Mouse (Mus musculus) urinary bladder, adult 2 months (tissue): ENCODE data around the gene Cdh24. TPM values are rescaled to one million over a fixed set of nuclear protein-coding genes. Genes with fewer than 3 reads are reported as not detected.

Experiments used
- DNase-seq: peaks from one replicate; pipeline ENCODE4 v3.0.0; 2022; ENCODE audit warnings: low spot score
- polyA plus RNA-seq: library from polyadenylated mRNA; depleted of rRNA; stranded (reverse); fragments of >200 nt; gene quantifications from 2 replicates; pipeline ENCODE4 v1.2.3, GENCODE M21; 2012; rRNA removed

The Cdh24 gene
- polyA plus RNA-seq = 1.5 and 1.6 TPM in 2 replicates

DNA sequence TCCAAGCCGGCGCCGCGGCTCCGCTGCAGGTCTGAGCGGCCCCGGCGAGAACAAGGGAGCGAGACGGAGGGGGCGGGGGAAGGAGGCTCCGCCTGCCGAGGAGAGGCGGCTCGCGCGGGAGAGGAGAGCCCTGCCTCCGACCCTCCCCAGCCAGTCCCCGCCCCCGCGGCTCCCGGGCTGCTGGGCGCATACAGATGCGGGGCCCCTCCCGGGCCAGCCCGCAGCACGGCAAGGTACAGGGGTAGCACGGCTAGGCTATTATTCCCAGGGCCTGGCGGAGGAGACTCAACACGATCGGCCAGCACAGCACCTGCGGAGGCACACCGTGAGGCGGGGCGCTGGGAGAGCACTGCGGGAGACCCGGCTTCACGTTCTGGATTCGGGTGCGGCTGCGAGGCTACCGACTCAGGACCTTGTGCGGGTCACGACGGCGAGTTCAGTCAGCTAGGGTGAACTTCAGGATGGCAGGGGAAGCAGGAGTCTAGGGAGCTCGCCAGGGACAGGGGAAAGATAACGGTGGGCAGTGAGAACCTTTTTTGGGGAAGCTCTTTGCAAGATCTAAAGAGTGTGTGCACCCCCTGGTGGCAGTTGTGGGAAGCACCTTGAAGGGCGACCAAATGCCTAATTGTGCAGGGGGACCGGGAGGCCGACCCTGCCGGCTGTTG lies at the start of gene Cdh24:
TSS of gene Cdh24 (minus strand) at position 60 of the 665 bp plus-strand sequence.
- peak; percentile 84 for DNase-seq

DNA sequence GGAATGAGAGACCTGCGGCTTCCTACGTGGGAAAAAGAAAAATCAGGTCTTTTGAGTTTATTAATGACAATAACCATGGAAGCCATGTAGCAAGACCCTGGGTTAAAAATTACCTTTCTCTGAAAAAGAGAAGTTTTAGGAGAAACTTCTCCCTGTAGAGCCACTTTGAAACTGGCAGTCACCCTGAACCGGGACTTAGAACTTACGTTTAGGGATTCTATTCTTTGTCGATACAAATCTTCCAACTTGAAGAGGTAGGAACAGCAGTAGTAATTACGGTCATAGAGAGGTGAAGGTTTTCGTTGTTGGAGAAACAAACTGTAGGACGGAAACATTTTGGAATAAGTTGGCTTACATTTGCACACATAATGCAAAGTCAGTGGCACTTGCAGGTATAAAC lies 46.1 kb upstream of the Cdh24 start:
- DNase-seq = no peak

DNA sequence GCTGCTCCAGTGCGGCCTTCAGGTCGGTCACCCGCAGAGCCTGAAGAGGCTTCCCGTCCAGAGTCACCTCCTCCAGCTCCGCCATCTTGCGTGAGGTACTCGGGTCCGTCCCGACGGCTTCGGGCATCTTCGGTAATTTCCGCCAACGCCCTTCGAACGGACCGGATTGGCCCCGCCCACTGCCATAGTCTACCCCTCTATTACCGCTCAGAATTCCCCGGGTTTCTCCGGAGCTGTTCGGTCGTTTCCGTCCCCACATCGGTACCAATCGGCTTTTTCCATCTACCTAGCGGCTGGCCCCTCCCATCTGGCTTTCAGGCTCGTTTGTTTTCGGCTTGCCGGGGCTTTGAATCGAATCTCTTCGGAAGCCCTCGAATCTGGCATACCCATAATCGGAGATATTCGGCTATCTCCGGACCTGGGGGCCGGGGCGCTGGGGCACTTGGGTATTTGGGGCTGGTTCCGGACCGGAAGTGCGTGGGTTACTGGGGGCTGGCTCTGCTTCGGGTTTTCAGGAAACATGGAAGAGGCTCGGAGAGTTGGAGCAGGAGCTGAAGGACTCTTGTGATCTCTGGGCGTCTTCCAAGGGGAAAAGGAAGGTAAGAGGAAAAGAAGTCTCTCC lies 45.5 kb upstream of the Cdh24 start, which contains the start of gene Acin1:
TSS of gene Acin1 (minus strand) at position 410 of the 622 bp plus-strand sequence.
- peak; percentile 100 for DNase-seq

DNA sequence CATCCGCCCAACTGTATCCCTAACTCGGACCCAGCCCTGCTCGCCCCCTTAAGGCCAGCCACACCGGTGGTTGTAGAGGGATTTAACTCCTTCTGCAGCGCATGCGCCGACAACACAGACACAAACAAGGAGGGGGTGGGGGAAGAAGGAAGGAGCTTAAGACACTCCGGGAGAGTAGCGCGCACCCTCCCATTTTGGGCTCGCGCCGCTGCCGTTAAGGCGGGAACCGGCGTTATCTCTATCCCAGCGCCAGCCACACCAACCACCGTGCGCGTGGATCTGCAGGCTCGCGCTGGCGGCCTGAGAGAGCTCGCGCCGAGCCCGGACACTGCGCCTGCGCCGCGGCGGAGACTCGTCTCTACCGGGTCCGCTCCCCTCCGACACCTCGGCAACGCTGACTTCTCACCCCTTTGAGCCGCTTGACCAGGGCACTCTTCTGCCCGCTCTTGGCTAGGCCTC lies 44.9 kb upstream of the Cdh24 start, which contains the start of gene 1700123O20Rik:
TSS of gene 1700123O20Rik (plus strand) at position 154 of the 459 bp plus-strand sequence.
- no peak for DNase-seq

DNA sequence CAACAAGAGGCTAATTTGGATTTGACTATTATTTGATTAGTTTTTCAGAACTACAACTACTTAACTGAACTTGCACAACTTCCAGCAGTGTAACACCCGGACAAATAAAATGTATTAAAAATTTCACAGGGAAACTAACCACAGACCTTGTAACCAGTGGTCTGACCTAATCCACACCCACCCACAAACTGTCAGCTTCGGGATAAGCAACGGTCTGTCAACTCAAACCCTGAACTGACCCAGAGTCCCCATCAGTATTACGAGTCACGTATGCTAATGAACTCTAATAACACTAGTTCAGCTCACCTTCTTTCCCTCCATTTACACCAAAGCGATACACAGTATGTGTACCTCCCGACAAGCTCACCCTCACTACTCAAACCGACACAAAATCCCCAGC lies 44.3 kb upstream of the Cdh24 start:
- no peak for DNase-seq

DNA sequence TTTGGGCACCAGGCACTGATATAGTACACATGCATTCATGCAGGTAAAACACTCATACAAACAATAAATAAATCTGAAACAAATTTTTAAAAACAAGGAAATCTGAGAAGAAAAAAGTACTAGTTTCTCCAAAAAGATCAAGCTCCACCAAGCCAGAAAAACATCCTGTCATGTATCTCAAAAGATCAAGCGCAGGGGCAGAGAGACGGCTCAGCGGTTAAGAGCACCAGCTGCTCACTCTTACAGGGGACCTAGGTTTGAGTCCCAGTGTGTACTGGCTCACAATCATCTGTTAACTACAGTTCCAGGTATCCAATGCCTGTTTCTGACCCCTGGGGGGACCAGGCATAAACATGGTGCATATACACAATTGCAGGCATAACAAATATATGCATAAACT lies 41.2 kb upstream of the Cdh24 start:
- no peak for DNase-seq

DNA sequence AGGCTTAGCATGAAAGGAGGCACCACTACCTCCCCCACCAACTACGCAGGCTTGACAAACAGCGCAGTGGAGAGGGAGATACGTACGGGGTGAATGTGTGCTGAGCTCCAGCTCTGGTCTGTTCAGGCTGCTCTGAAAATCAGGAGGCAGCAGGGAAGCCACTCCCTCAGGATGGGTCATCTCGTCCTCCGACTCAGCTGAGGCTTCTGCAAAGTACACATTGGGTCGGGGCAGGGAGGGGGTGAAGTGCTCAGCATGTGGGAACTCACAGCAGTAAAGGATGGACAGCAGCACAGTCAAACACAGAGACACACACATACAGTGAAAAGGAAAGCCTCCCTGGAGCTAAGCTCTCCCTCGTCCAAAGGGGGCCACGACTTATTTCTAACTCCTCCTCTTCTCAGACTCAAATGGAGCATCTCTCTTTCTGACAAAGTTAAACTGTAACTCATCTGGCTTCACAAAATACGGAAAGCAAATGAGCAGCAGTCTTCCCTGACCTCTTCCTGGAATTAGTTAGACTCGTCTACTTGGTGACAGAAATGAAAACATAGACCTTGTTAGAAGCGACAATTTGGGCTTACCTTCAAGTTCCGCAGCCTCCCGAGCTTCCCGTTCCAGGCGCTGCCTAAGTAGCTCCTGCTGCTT lies 37.6 kb upstream of the Cdh24 start:
- DNase-seq = no peak

DNA sequence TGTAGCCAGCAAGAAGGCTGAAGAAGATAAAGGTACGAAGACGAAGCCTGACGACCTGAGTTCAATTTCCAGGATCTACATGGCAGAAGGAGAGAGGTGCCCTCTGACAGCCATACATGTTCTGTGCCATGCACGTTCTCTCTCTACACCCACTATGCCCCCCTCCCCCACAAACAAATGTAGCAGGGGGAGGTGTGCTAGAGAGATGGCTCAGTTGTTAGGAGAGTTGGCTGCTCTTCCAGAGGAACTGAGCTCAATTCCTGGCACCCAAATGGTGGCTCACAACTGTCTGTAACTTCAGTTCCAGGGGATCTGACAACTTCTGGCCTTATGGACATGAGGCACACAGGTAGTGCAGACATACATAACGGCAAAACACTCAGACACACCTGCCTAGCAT lies 35.1 kb upstream of the Cdh24 start:
- no peak for DNase-seq

DNA sequence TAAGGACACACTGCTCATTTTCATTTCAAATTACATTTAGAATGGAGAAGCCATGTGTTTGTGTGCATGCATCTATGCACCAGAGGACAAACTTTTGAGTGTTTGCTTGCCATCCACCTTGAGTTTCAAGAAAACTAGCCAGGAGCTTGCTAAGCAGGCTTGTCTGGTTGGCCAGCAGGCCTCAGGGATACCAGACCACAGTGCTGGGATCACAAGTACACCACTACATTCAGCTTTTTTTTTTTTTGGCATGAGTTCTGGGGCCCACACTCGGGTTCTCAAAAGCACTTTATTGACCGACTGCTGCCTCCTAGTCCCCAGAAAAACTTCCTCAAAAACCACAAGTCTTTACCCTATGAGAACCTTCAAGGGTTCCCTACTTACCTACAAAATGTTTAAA lies 33.2 kb upstream of the Cdh24 start:
- no peak for DNase-seq

DNA sequence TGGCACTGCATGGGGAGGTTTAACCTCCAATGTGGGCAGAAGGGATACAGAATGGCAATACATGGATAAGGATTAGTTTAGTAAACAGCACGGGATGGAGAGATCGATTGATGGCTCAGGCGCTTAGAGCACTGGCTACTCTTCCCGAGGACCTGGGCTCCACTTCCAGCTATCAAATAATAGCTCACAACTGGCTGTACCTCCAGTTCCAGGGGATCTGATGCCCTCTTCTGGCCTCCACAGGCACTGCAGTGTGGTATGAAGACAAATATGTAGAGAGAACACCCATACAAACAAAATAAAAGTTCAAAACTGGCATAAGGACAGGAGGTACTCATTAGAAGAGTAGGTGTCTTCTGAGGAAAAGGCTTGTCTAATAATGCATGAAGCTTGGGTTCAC lies 28.2 kb upstream of the Cdh24 start:
- DNase-seq = no peak

DNA sequence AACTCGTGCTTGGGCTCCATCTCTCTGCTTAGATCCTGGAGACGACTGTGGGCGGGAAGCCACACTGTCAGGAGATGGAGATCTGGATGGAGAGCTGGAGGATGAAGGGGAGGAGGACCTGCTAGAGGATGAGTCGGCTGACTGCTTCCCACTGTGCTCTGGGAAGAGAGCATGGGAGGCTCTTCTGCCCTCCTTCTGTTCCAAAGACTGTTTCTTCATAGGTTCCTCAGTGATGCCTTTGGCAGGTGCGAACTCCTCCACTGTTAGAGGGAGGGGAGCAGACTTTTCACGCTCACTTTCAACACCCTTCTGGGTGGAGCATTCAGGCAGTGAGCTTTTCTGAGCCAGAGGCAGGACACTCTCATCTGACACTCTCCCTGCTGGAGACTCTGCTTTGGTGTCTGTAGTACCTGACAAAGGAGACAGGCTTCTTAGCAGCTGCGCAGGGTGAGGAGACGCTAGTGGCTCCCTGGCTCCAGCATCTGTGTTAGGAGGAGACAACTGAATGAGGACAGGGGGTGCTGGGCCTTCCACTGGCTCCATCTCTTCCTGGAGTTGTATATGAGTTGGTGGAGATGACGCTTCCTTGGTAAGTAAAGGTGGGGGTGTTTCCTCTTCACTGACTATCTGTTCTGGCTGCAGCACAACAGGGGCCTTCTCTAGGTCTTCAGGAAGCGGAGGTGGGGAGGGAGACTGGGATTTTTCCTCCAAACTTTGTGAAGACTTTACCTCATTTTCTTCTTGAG lies 23.5 kb upstream of the Cdh24 start:
- DNase-seq = no peak

DNA sequence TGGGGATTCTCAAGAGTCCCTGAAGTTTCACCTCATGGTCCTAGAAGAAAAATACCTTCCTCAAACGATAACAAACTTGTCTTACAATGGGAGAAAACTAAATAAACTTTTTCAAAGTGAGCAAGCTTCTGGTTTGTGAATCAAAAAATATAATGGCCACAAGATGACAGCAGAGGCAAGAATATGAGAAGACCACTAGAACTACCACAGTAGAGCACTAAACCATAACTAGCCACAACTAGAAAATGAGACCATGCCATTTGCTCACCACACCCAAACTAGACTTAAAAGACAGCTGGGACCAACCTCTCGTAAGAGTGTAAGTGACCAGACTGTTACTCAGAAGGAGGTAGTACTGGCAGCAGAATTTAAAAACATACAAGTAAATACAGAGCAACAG lies 18.8 kb upstream of the Cdh24 start:
- DNase-seq = no peak

DNA sequence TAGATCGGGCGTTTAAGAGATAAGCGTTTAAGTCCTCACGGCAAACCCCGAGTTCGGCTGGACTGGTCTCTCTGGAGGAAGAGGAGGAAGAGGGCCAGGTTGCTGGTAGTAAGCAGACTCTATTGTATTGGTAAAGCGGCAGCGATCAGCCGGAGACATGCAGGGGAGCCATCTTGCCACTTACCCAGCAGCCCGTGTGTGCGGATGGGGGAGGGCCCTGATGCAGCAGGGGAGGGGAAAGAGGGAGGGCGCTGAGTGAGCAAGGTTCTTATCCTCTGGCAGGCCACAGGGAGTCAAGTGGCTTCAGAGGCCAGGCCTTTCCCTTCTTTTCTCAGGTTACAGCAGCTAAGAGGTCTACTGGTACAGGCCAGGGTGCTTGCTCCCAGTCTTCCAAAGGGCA lies 12.3 kb upstream of the Cdh24 start:
- peak; percentile 55 for DNase-seq

DNA sequence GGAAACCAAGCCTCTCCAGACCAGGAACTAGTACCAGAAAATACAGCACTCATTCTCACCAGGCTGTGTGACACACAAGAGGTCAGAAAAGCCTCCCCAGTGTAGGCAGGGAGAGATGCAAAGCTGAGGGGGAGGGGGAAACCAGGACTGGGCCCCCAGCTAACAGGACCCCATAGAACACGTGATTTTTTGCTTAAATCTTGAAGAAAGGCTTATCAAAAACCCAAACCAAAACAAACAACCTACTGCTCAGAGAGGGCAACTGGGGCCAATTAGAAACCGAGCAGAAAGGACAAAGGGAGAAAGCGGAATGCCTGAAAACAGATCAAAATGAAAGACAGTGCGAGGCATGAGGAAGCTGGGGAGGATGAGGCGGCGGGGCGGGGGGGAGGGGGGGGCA lies 11.6 kb upstream of the Cdh24 start:
- DNase-seq = no peak

DNA sequence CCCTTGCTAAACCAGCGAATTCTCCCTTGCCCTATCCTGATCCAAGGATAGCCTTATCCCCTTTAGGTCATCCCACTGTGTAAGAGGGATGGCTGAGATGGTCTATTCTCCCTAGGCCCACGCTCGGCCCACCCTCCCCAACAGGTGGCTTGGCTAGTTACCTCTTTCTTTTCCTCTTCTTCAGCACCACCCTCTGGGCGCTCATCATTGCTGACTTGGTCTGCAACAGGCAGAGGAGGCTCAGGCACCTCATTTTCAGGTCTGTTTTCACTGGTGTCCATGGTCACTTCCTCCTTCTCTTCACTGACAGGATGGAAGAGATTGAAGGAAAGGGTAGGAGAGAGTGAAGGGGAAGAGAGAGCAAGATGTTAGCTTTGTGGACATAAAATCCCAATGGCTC lies 10.4 kb upstream of the Cdh24 start:
- no peak for DNase-seq

DNA sequence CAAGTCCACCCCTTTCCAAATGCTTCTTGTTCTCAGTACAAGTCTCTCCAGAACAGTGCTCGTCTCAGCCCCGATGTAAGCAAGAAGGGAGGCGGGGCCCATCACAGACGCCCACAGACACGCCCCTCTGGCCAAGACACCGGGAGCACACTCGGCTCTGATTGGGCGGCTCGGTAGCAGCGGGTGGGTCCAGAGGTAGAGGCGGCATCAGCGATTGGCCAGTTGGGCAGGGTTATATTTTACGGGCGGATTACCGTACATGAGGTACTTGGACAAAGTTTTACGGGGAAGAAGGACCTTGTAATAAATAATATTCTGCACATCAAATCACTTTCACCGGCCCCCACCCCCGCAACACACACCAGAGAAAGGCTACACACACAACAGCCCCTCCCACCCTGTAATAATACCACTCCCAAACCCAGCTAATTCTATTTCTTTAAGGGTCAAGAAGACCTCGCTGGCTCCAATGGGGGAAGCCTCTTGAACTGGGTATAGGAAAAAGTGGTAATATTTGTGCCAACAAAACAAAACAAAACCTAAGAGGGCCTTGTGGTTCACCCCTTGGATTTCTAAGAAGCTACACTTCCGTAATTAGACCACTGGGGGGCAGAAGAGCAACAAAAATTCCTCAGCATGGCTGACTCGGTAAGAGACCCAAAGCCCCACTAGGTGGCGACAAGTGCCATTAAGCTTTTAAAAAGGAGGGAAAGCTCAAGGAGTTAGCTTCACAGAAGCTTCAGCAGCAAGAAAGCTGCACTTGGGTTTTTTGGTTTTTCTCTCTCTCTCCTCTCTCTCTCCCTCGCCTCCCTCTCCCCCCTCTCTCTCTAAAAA lies 9.7 kb upstream of the Cdh24 start:
- no peak for DNase-seq

DNA sequence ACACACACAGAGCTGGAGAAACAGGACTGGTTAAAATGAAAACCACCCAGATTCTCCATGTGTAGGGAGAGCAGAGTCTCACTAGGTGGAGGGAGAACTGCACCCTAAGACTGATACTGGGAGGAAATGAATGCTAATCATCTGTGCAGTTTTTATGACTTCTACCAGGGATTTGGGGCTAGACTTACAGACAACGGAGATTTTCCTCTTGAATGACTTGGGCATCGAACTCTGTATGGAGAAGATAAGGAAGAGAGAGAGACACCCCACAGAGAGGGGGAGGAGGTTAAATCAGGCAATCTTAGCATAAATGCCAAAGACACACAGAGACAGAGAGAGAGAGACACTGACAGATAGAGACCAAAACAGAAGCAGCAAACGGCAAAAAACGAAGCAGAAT lies 6.7 kb upstream of the Cdh24 start:
- DNase-seq = no peak

DNA sequence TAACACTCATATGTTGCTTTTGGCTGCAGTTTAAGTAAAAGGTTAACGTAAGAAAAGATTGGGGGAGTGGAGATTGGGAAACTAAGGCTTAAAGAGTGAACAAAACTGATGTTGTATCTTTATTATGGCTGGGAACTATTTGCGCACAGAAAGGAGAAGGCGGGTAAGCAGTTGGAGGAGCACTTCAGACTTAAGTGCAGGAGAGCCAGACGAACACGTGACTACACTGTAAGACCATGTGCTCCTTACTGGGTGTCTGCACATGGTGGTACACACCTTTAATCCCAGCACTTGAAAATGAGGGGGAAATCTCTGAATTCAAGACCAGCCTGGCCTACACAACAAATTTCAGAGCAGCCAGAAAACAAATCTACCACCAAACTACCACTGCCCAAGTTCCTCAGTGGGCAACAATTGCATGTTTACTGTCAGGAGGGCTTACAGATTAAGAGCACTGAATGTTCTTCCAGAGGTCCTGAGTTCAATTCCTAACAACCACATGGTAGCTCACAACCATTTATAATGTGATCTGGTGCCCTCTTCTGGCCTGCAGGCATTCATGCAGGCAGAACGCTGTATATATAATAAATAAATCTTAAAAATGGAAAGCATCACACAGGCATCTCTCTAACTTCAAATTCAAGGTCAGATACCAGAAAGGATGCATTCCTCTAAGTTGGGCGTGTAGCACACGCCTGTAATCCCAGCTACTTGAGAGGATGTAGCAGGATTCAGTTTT lies 5.9 kb upstream of the Cdh24 start:
- DNase-seq = no peak

DNA sequence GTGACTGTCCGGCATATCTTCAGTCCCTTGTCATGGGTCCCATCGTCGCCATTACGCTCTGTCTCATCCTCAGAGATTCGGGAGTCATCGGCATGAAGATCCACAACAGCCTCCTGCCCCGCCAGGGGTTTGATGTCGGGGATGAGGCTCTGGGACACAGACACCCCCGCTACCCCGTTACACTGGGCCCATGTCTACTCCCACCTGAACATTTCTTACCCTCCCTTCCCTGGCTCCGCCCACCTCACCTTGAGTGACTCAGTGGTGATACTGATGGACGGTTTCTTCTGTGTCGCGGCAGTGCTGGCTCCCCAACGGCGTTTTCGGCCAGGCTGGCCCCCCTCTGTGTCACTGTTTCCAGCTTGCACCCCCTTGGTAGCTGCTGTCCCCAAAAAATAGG lies 5.3 kb upstream of the Cdh24 start:
- no peak for DNase-seq

DNA sequence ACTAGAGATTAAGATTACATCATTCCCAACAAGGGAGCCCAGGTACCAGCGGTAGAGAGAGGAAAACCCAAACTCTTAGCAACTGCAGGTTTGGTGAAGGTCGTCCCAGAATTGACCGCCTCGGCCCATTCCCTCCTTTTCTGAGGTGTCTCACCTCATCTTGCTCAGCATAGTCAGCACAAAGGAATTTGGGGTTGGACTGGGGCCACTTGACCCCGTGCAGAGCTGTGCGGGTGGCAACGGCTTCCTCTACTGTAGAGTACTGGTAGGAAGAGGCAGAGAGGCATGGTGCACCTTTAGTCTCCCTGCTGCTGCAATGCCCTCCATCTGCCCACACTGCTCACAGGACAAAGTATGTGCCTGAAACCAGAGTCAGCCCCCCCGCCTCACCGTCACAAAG lies 3.1 kb upstream of the Cdh24 start:
- DNase-seq = no peak

DNA sequence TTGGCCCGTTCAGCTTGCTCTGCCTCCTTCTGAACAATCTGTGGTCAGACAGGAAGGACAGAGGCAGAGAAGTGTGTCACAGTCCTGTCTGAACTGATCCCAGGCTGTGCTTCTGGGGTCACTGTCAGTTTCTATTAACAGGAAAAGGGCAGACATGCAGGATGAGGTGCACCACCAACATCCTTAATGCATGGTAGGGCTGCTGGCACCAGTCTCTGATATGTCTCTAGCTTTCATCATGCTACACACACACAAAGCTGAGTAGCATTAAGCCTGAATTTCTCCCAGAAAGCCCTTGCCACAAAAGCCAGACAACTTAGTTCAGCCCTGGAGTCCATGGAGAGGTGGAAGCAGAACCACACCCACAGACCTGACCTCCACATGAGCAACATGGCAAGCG lies 1.8 kb upstream of the Cdh24 start:
- no peak for DNase-seq
